ENCODE assay signal across 17 mouse cellular contexts in genomic region chr11:20525909-20526308, GRCm38 (mm10).
"Had no signal": no experiment of that assay in that cellular context is flagged by ENCODE, and none has a peak within 500 bp of the region (broad histone marks: within the 10 kb centered on the region; RNA-seq: fewer than 3 reads in every experiment).

No protein-coding gene starts in this region.

- H3K9ac ChIP-seq: lung, embryonic 14.5 days; midbrain, embryonic 12.5 days; midbrain, embryonic 15.5 days; neural tube, embryonic 13.5 days; neural tube, embryonic 15.5 days had no signal

- H3K36me3 ChIP-seq: midbrain, embryonic 12.5 days; midbrain, embryonic 15.5 days; neural tube, embryonic 13.5 days; neural tube, embryonic 15.5 days had no signal

- H3K4me2 ChIP-seq: lung, embryonic 14.5 days; midbrain, embryonic 12.5 days; midbrain, embryonic 15.5 days; neural tube, embryonic 13.5 days; neural tube, embryonic 15.5 days had no signal

- ATAC-seq: midbrain, embryonic 15.5 days had no signal

- H3K4me1 ChIP-seq: midbrain, embryonic 12.5 days had no signal

- H3K4me3 ChIP-seq: midbrain, embryonic 12.5 days; midbrain, embryonic 15.5 days; myocyte; neural tube, embryonic 13.5 days; neural tube, embryonic 15.5 days had no signal

- DNase-seq: lung, adult 18-20 months; lung, embryonic 14.5 days; lung, postnatal 10 days; lung, postnatal 4 days; retina, postnatal 1 day; right cerebral cortex, adult 18-20 months; right cerebral cortex, postnatal 25 days; right cerebral cortex, postnatal 4 days; spleen, adult 18-20 months; thymus, adult 18-20 months; thymus, postnatal 14 days; thymus, postnatal 36 days had no signal

- H3K9me3 ChIP-seq: midbrain, embryonic 12.5 days; midbrain, embryonic 15.5 days; neural tube, embryonic 13.5 days; neural tube, embryonic 15.5 days had no signal

- H3K27me3 ChIP-seq: midbrain, embryonic 12.5 days; midbrain, embryonic 15.5 days; neural tube, embryonic 13.5 days; neural tube, embryonic 15.5 days had no signal

- H3K27ac ChIP-seq: midbrain, embryonic 12.5 days; midbrain, embryonic 15.5 days; neural tube, embryonic 13.5 days; neural tube, embryonic 15.5 days had no signal
